Mouse (Mus musculus) T-helper 2 cell (primary cell): ENCODE results near the gene Dennd5a.

Experiments
- in situ Hi-C: fragments of 300-600 bp; cut with MboI, MseI; formaldehyde crosslinking; loops from one replicate; pipeline ENCODE4 v1.15.1; 2025; ENCODE audit warnings: high pct_unique_total_duplicates

Gene Dennd5a

DNA sequence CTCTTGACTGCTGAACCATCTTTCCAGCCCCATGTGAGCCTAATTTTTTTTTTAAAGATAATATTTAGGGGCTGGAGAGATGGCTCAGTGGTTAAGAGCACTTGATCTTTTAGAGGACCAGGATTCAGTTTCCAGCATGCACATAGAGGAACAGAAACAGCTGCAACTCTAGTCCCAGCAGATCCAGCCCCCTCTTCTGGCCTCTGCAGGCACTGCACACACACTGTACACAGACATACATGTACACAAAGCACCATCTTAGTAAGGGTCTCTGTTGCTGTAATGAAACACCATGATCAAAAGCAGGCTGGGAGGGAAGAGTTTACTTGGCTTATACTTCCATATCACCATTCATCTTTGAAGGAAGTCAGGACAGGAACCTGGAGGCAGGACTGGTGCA is 5.4 kb upstream of the Dennd5a start:
- in situ Hi-C loops = loop anchor here (25.0 kb wide), 1 partner anchor 672 kb away; the partner anchor contains the start of gene Adm

GRCm38 (mm10) chr7:109963707-109964106 is 3.4 kb upstream of the Dennd5a start:
- in situ Hi-C loops = loop anchor here (25.0 kb wide), 1 partner anchor 674 kb away; the partner anchor contains the start of gene Adm

GRCm38 (mm10) chr7:109962596-109962995 is 2.3 kb upstream of the Dennd5a start:
- in situ Hi-C loops = loop anchor here (25.0 kb wide), 1 partner anchor 675 kb away; the partner anchor contains the start of gene Adm

DNA sequence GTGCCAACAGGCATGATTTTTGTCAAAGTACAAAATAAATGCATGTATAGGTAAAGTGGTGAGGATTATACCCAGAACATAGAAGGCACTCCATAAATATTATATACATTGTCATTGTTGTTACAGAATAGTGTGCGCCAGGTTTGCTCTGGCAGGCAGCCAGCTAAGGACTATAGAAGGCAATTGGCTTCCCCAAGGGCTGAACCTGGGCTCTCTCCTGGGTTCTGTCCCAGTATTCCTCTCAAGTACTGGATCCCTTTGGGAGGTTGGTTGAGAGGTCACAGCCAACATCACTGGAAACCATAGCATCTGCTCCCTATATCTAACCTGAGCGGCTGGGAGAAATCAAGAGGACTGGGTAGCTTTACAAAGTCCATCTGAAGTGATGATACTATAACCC is 1.3 kb upstream of the Dennd5a start:
- in situ Hi-C loops = loop anchor here (25.0 kb wide), 1 partner anchor 676 kb away; the partner anchor contains the start of gene Adm

GRCm38 (mm10) chr7:109960613-109961154 is 414 bp upstream of the Dennd5a start:
- in situ Hi-C loops = loop anchor here (25.0 kb wide), 1 partner anchor 677 kb away; the partner anchor contains the start of gene Adm

DNA sequence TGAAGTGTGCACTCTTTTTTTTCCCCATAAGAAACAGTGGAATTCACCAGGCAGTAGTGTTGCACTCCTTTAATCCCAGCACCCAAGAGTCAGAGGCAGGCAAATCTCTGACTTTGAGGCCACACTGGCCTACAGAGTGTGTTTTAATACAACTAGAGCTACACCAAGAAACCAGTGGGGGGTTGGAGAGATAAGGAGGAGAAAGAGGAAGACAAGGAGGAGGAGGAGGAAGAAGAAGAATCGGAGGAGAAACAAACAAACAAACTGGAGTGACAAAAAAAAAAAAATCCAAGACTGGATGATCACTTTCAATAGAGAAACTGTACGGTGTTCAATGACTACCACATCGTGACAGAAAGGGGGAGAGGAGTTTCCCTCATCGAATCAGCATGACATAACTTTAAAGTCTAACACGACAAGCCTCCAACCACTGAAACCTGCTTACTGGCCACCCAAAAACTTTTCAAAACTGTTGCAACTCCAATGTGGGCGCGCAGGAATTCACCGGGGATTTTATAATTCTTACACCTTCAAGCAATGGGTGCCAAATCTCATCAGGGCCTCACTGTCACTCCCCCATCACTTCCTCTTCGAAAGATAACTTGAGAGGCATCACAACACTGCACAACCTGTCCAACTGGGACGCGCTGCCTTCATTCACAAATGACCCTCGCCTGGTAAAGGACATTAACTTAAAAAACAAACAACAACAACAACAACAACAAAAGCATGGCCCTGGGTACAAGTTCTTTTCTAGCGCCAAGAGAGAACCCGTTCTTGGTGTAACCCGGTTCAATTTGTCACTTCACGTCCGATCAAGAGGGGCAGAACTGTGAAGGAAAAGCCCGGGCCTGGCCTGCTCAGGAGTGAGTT is 1.2 kb downstream of the Dennd5a start:
- in situ Hi-C loops = loop anchor here (25.0 kb wide), 1 partner anchor 678 kb away; the partner anchor contains the start of gene Adm

- in situ Hi-C loops = loop anchor here (25.0 kb wide), 1 partner anchor 679 kb away; the partner anchor contains the start of gene Adm
These were observed 2.1 kb downstream of the Dennd5a start for GRCm38 (mm10) chr7:109957996-109958789.

GRCm38 (mm10) chr7:109954622-109955401 is 5.5 kb downstream of the Dennd5a start:
- in situ Hi-C loops = loop anchor here (25.0 kb wide), 1 partner anchor 682 kb away; the partner anchor contains the start of gene Adm

GRCm38 (mm10) chr7:109951297-109951696 is 9.0 kb downstream of the Dennd5a start:
- in situ Hi-C loops = loop anchor here (25.0 kb wide), 1 partner anchor 686 kb away; the partner anchor contains the start of gene Adm

DNA sequence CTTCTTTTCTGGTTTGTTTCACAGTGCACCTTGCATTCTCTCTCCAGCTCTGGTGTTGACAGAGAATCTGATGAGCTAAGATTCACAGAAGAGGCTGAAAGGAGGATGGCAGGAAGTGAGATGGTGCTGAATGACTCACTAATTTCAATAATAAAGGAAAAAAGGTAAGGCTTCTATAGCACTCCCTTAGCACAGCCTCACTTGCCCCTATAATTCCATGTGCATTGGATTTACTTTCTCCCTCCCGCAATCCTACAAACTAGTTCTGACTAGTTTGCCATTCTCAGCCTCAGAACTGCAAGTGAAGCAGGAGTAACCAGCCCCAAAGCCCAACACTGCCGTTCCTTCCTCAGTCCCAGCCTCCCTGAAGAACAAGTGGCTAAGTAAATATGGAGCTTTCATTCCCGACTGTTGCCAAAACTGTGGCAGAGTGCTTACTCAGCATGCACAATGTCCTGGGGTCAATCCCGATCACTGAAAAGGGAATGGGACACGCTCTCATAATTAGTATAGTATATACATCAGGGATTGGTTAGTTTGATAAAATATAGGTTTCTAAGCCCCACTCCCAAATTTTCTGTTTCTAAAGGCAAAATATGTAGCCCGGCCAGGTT is 15.7 kb downstream of the Dennd5a start:
- in situ Hi-C loops = no loop called here

GRCm38 (mm10) chr7:109929628-109930027 is 30.6 kb downstream of the Dennd5a start:
- in situ Hi-C loops = no loop called here

- in situ Hi-C loops = no loop called here
These were observed 31.9 kb downstream of the Dennd5a start for GRCm38 (mm10) chr7:109928365-109928764.

DNA sequence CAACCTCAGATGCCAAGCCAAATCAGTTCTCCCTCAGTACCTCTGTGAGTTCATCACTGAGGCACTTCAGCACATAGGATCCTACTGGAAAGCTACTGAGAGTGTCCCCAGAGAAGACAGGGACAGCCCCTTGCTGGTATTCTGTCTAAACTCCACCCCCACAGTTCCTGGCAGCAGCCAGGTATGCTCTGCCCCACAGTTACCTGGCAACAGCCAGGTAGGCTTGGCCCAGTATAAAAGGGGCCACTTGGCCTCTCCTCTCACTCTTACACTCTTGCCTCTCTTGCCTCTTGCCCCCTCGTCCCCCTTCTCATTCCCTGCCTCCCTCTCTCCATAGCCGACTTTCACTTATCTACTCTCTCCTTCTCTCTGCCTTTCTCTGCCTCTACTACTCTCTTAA is 35.3 kb downstream of the Dennd5a start:
- in situ Hi-C loops = no loop called here

DNA sequence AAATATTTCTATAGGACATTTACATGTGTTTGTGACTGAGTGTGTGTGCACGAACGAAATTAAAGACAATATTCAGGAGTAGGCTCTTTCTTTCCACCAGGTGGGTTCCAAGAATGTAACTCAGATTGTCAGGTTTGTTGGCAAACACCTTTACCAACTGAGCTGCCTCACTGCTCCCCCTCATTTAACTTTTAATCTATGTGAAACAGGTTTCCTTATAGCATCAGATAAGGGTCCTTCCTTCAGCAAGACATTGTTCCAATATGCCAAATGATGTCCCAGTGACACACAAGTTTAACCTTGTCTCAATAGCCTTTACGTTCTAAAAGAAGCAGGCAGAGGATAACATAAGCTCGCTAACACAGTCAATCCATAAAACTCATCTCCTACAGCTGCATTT is 37.4 kb downstream of the Dennd5a start:
- in situ Hi-C loops = no loop called here

- in situ Hi-C loops = no loop called here
These were observed 54.1 kb downstream of the Dennd5a start for GRCm38 (mm10) chr7:109906165-109906564.

- in situ Hi-C loops = no loop called here
These were observed 59.3 kb downstream of the Dennd5a start for GRCm38 (mm10) chr7:109900921-109901320.

DNA sequence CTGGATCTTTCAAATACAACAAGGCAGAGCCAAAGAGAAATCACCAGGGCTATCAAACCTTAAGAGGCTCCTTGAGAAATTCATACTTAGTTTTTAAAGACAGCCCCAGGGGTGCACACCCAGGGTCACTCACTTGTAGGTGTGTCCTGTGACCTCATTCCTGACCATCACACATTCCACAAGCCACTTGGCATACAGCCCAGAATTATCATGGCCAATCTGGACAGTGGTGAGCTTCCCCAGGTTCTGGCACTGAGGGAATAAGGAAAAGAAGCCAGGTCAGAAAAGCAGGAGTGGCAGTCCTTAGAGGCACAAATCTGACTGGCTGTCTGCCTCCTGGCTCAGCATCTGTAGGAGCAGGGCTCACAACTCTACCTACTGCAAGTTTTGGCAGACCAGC is 61.4 kb downstream of the Dennd5a start:
- in situ Hi-C loops = no loop called here

GRCm38 (mm10) chr7:109892530-109892929 is 67.7 kb downstream of the Dennd5a start:
- in situ Hi-C loops = no loop called here

DNA sequence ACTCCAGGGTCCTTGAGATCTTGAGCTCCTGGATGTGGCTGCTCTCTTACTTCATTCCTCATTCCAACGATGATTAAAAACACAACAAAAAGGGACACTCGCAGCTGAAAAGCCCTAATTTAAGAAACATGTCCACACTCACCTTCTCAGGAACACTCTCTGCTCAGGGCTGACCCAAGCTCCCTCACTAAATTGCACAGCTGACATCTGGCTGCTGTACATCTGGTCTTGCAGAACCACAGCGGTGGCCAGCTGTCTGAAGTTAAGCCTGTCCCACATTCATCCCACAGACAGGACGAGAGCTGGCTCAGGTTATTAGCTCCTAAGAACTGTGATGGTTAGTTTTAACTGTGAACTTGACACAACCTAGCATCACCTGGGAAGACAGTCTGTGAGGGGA is 68.5 kb downstream of the Dennd5a start:
- in situ Hi-C loops = no loop called here

DNA sequence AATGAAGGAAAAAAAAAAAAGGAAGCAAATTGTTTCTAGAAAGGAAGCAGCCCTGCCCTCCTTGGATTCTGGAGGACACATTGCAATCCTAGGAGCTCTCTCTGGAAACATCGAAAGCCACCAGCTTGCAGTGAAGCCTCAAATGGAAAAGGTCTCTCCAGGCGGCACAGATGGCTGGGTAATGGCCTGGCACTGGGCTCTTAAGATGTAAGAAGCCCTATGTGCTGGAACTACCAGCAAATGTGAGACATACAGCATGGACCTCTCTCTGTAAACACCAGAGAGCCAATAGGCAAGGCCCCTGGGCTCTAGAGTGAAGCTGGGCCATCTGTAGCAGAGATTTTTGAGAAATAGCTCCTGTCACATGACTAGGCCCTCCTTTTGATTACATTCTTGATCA is 70.0 kb downstream of the Dennd5a start:
- in situ Hi-C loops = no loop called here
